Mouse (Mus musculus): ENCODE data around the gene Clybl.

DNA sequence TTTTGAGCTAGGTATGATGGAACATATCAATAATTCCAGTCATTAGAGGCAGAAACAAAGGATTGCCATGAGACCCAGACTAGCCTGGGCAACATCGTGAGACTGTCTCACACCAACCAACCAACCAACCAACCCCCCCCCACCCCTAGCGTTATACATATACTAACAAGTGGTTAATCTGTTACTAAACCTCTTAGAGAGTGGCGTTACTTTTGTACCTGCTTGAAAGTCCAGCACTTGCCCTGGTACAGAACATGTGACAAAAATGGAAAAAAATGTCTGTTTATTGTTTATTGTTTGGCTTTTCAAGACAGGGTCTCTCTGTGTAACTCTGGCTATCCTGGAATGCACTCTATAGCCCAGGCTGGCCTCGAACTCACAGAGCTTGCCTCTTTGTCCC is 35.7 kb downstream of the Clybl start:
- TF ChIP-seq KAT2A (conservative IDR thresholded peaks at IDR 0.05; ENCODE audit: low read depth, low read length) (no peak), POLR2AphosphoS2 (IDR thresholded peaks at IDR 0.05; ENCODE audit: low read length) (no peak), ZC3H11A (IDR thresholded peaks at IDR 0.05; ENCODE audit: low read depth, low read length) (no peak), POLR2A (IDR thresholded peaks at IDR 0.05; ENCODE audit: control insufficient read depth in 1 of 2, insufficient read depth in 1 of 2, low read depth in 1 of 2, low read length in 2 of 2, poor library complexity in 1 of 2) (no peak), TAL1 (IDR thresholded peaks at IDR 0.05; ENCODE audit: low read length) (no peak), UBTF (IDR thresholded peaks at IDR 0.05; ENCODE audit: borderline replicate concordance, insufficient read depth, low read depth, low read length) (no peak), CTCF (IDR thresholded peaks at IDR 0.05 in 2 of 3, conservative IDR thresholded peaks at IDR 0.05 in 1 of 3; ENCODE audit: control insufficient read depth in 1 of 3, insufficient read depth in 1 of 3, low read depth in 2 of 3, low read length in 3 of 3, poor library complexity in 1 of 3, severe bottlenecking in 1 of 3) (no peak), ZKSCAN1 (IDR thresholded peaks at IDR 0.05; ENCODE audit: low read depth, low read length) (no peak), GATA1 (IDR thresholded peaks at IDR 0.05; ENCODE audit: low read depth, low read length) (no peak), ETS1 (IDR thresholded peaks at IDR 0.05; ENCODE audit: low read depth, low read length) (no peak), GABPA (IDR thresholded peaks at IDR 0.05; ENCODE audit: low read depth, low read length) (no peak), MAX (IDR thresholded peaks at IDR 0.05; ENCODE audit: low read length) (no peak), BHLHE40 (IDR thresholded peaks at IDR 0.05; ENCODE audit: borderline replicate concordance, low read depth, low read length) (no peak), NRF1 (IDR thresholded peaks at IDR 0.05; ENCODE audit: insufficient read depth, low read depth, low read length, poor library complexity, severe bottlenecking) (no peak)
